Comparison of ENCODE assay signal across 11 mouse cellular contexts in genomic region chrX:64275501-64276289, GRCm38 (mm10). TPM values are rescaled to one million over a fixed set of nuclear protein-coding genes. Genes with fewer than 3 reads are reported as not detected.
DNase-seq lines count a peak whose midpoint lies in the region; ATAC-seq and TF ChIP-seq lines count a peak whose summit lies in the region.
"Had no signal": no experiment of that assay in that cellular context is flagged by ENCODE, and none has a peak within 500 bp of the region (broad histone marks: within the 10 kb centered on the region; RNA-seq: fewer than 3 reads in every experiment).

No protein-coding gene starts in this region.

- no peak for TF ChIP-seq EP300 in liver, postnatal 0 days (IDR thresholded peaks at IDR 0.05; ENCODE audit: low read depth)

- no peak for DNase-seq in kidney, adult 2 months
- DNase-seq in embryo, embryonic 10.5 days (ENCODE audit: low spot score): peak; percentile 14
- DNase-seq in liver, postnatal 0 days: peak; percentile 9
- DNase-seq in thymus, postnatal 10 days (ENCODE audit: low spot score in 2 of 2): no peak
- no peak for DNase-seq in T-cell, adult 2 months (ENCODE audit: low spot score)

- no peak for TF ChIP-seq POLR2A in kidney, adult 2 months (IDR thresholded peaks at IDR 0.05; ENCODE audit: low read depth, low read length)

- TF ChIP-seq CTCF in kidney, adult 2 months (conservative IDR thresholded peaks at IDR 0.05; ENCODE audit: insufficient read depth, insufficient read length, low read depth, low read length): no peak
- no peak for TF ChIP-seq CTCF in liver, postnatal 0 days (IDR thresholded peaks at IDR 0.05; ENCODE audit: low read depth)

- peak; percentile 59 for ATAC-seq in kidney, embryonic 16.5 days (ENCODE audit: low FRiP score, low TSS enrichment)
- peak; percentile 66 for ATAC-seq in hindbrain, embryonic 13.5 days (ENCODE audit: low FRiP score)
- no peak for ATAC-seq in liver, postnatal 0 days
- no peak for ATAC-seq in granulocyte monocyte progenitor cell, adult 5-6 weeks (replicated peaks; ENCODE audit: poor library complexity, severe bottlenecking)

- H3K27me3 ChIP-seq in kidney, embryonic 16.5 days (ENCODE audit: insufficient read depth, low read length): no peaks in the 10 kb centered on the region; the same call in 1 of the 2 replicates
- H3K27me3 ChIP-seq in kidney, adult 2 months (replicated peaks; ENCODE audit: control insufficient read depth, insufficient read depth, low read length): no peaks in the 10 kb centered on the region
- no peaks in the 10 kb centered on the region for H3K27me3 ChIP-seq in hindbrain, embryonic 13.5 days
- no peaks in the 10 kb centered on the region for H3K27me3 ChIP-seq in liver, postnatal 0 days (ENCODE audit: insufficient read depth, low read length)

- H3K9me3 ChIP-seq in kidney, embryonic 16.5 days (ENCODE audit: low read length): no peaks in the 10 kb centered on the region
- no peaks in the 10 kb centered on the region for H3K9me3 ChIP-seq in hindbrain, embryonic 13.5 days
- no peaks in the 10 kb centered on the region for H3K9me3 ChIP-seq in liver, postnatal 0 days (ENCODE audit: low read length)

- H3K9ac ChIP-seq in kidney, embryonic 16.5 days (replicated peaks; ENCODE audit: low read length): no peak overlapping the region
- H3K9ac ChIP-seq in hindbrain, embryonic 13.5 days: peak overlapping the region; percentile 73
- no peak overlapping the region for H3K9ac ChIP-seq in liver, postnatal 0 days (replicated peaks)

- H3K4me1 ChIP-seq in kidney, embryonic 16.5 days (ENCODE audit: insufficient read depth, low read length): no peaks in the 10 kb centered on the region
- no peaks in the 10 kb centered on the region for H3K4me1 ChIP-seq in kidney, adult 2 months (ENCODE audit: control insufficient read depth, insufficient read depth, low read length)
- H3K4me1 ChIP-seq in hindbrain, embryonic 13.5 days (replicated peaks): no peaks in the 10 kb centered on the region
- H3K4me1 ChIP-seq in liver, postnatal 0 days (ENCODE audit: insufficient read depth): no peaks in the 10 kb centered on the region

- H3K27ac ChIP-seq in kidney, embryonic 16.5 days (ENCODE audit: low read length): no peak overlapping the region
- H3K27ac ChIP-seq in kidney, adult 2 months (ENCODE audit: insufficient read depth, low read depth, low read length): no peak overlapping the region
- H3K27ac ChIP-seq in hindbrain, embryonic 13.5 days: peak overlapping the region; percentile 80
- no peak overlapping the region for H3K27ac ChIP-seq in liver, postnatal 0 days (ENCODE audit: low read depth)

- peak overlapping the region; percentile 50 for H3K4me3 ChIP-seq in kidney, embryonic 16.5 days (ENCODE audit: low read length)
- H3K4me3 ChIP-seq in kidney, adult 2 months (ENCODE audit: insufficient read depth, low read depth, low read length): no peak overlapping the region
- peak overlapping the region; percentile 54 for H3K4me3 ChIP-seq in hindbrain, embryonic 13.5 days
- no peak overlapping the region for H3K4me3 ChIP-seq in liver, postnatal 0 days (ENCODE audit: low read depth, low read length)

- H3K4me2 ChIP-seq in kidney, embryonic 16.5 days (replicated peaks; ENCODE audit: low read depth, low read length): peak overlapping the region; percentile 67
- peak overlapping the region; percentile 60 for H3K4me2 ChIP-seq in hindbrain, embryonic 13.5 days
- H3K4me2 ChIP-seq in liver, postnatal 0 days (ENCODE audit: low read depth, low read length): no peak overlapping the region

- WGBS in kidney, embryonic 16.5 days: 15% methylated on average over 40 of the region's 41 CpGs
- WGBS in kidney, adult 2 months: under 1% methylated on average over 37 of the region's 41 CpGs
- WGBS in hindbrain, embryonic 13.5 days: 10% methylated on average over 41 of the region's 41 CpGs
- 8% methylated on average over 38 of the region's 41 CpGs for WGBS in liver, postnatal 0 days (ENCODE audit: insufficient replicate concordance)

- no peaks in the 10 kb centered on the region for H3K36me3 ChIP-seq in kidney, embryonic 16.5 days (ENCODE audit: insufficient read depth, low read length)
- no peaks in the 10 kb centered on the region for H3K36me3 ChIP-seq in kidney, adult 2 months (ENCODE audit: control insufficient read depth, insufficient read depth, low read length)
- no peaks in the 10 kb centered on the region for H3K36me3 ChIP-seq in hindbrain, embryonic 13.5 days
- no peaks in the 10 kb centered on the region for H3K36me3 ChIP-seq in liver, postnatal 0 days (replicated peaks; ENCODE audit: insufficient read depth, low read length)

RNA-seq across cellular contexts. Expression of gene Slitrk4, which starts 1.1 kb away (rescaled TPM):
- polyA plus RNA-seq in kidney, embryonic 16.5 days (2015; fragmentation: Nextera tagmentation; extraction: Ambion mirVana): 1.00 and 1.1 TPM in 2 replicates
- 0.01 and 0.02 TPM in 2 replicates for polyA plus RNA-seq in kidney, adult 2 months (2012; rRNA removed)
- 12.1 and 13.7 TPM in 2 replicates for polyA plus RNA-seq in hindbrain, embryonic 13.5 days (2015; fragmentation: Nextera tagmentation; extraction: Ambion mirVana)
- polyA plus RNA-seq in liver, postnatal 0 days (2015; fragmentation: Nextera tagmentation; extraction: Ambion mirVana): 0.02 and 0.05 TPM in 2 replicates
- not detected in 2 replicates for total RNA-seq in granulocyte monocyte progenitor cell, adult 5-6 weeks (2014; fragmentation: Nextera tagmentation)
- total RNA-seq in granulocyte monocyte progenitor cell, adult 5-6 weeks (2017): not detected in 2 replicates
- total RNA-seq: MEL had no signal
- polyA plus RNA-seq: large intestine, adult 2 months; testis, adult 2 months had no signal

Comparison
In these comparisons a context has a peak if more than half of its experiments do, and no peak if none do; other contexts are left out.
1. H3K4me3 ChIP-seq: peak in kidney, embryonic 16.5 days (single experiment) and hindbrain, embryonic 13.5 days (single experiment); none in kidney, adult 2 months (single experiment) and liver, postnatal 0 days (single experiment).
2. ATAC-seq: peak in kidney, embryonic 16.5 days (single experiment) and hindbrain, embryonic 13.5 days (single experiment); none in liver, postnatal 0 days (single experiment) and granulocyte monocyte progenitor cell, adult 5-6 weeks (single experiment).
3. DNase-seq: peak in embryo, embryonic 10.5 days (single experiment) and liver, postnatal 0 days (single experiment); none in kidney, adult 2 months (single experiment), thymus, postnatal 10 days (0 of 2) and T-cell, adult 2 months (single experiment).